Mouse (Mus musculus): ENCODE measurements around the gene Slc1a2. TPM values are rescaled to one million over a fixed set of nuclear protein-coding genes. Genes with fewer than 3 reads are reported as not detected.
A peak's percentile ranks its signal among the peaks of the same experiment; 100 is the strongest.

Slc1a2 gene
- polyA plus RNA-seq, 1 experiment from 2014 or later = 0.36 TPM

DNA sequence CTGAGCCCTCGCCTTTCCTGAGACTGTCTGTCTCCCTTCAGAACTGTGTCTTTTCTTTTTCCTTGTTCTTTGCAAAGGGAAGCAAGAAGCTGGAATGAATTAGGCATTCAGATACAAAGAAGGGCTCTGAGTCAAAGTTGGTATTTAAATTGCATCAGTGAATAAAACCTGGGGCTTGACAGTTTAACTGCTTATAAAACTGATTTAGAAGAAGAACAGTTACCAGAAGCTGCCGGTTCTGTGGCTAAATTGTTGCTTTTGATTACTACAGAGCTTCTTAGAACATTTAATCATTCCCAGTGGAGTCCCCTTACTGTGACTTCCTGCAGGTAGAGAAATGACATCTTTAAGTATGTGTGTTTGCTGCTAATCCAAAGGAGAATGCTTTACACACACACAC lies 16.1 kb downstream of the Slc1a2 start:
- H3K4me1 ChIP-seq (replicated peaks) = no peaks in the 10 kb centered on the region
- no peaks in the 10 kb centered on the region for H3K9me3 ChIP-seq
- H3K27me3 ChIP-seq (replicated peaks) = no peaks in the 10 kb centered on the region
- no peak overlapping the region for H3K4me2 ChIP-seq (replicated peaks)
- H3K4me3 ChIP-seq (replicated peaks) = no peak overlapping the region
- ATAC-seq = no peak
- H3K9ac ChIP-seq = no peak overlapping the region
- no peaks in the 10 kb centered on the region for H3K36me3 ChIP-seq
- 50% methylated on average over 2 of the region's 2 CpGs for WGBS
- H3K27ac ChIP-seq = no peak overlapping the region

DNA sequence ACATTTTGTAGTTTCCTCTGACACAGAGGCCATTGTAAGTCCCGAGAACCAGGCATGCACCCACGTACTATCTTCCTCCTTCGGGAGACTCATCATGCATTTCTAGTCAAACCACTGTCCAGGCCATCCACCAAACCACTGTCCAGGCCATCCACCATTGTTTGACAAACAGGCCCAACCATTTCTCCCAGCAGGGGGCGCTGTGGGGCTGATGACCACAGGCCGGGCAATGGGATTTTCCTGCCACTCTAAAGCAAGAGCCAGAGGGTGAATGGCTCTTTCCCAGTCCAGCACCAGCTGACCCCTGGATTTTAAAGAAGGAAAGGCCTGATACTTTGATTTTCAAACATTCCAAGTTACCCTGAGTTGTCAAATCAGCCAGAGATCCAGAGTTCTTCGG lies 16.8 kb downstream of the Slc1a2 start:
- Histone ChIP-seq H3K4me3 (replicated peaks) (no peak overlapping the region), H3K4me2 (replicated peaks) (no peak overlapping the region), H3K36me3 (no peaks in the 10 kb centered on the region), H3K9me3 (no peaks in the 10 kb centered on the region), H3K9ac (no peak overlapping the region), H3K27ac (no peak overlapping the region), H3K4me1 (replicated peaks) (no peaks in the 10 kb centered on the region), H3K27me3 (replicated peaks) (no peaks in the 10 kb centered on the region)
- WGBS = 76% methylated on average over 6 of the region's 6 CpGs
- no peak for ATAC-seq

DNA sequence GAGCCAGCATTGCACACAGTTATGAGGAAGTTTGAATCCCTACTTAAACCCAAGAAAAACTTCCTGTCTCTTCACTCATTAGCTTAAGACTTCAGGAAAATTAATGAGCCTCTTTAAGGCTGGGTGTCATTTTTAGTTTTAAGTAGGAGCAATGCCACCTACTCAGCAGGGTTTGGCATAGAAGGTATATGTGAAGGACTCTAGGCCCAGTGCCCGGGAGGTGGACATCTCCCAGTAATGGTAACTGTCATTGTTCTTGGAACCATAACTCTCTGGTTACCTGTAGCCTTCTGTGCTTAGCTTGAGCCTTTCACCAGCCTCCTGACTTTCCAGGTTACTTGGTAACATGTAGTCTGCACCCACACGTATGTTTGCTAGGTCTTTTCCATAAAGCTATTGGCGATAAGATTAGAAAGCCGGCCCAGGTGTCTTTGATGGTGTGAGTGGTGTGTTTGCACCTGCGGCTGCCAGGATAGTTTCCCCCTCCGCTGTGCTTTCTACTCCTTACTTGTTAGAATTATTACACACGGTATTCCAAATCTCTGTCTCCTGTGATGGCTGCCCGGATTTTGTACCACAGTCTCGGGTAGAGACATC lies 18.4 kb downstream of the Slc1a2 start:
- no peak for ATAC-seq

DNA sequence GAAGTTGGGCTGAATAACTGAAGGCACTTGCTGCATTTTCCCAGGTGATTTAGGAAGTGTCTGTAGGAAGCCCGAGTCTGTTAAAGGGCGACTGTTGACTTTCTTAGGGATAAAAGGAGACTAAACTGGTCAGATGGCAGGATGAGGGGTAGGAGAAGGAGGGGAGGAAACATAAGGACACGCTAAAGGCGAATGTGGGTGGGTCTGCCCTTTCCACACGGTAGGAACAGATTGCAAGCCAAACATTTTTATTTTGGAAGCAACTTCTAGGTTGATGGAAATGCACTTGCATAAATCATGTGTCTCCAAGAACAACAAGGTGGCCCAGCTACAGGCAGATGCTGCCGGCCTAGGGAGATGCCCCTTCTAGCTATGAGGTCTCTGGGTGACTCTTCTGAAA lies 18.9 kb downstream of the Slc1a2 start:
- ATAC-seq = no peak
- no peak overlapping the region for H3K27ac ChIP-seq
- H3K27me3 ChIP-seq (replicated peaks) = no peaks in the 10 kb centered on the region
- no peak overlapping the region for H3K4me2 ChIP-seq (replicated peaks)
- 73% methylated on average over 6 of the region's 6 CpGs for WGBS
- H3K9ac ChIP-seq = no peak overlapping the region
- no peaks in the 10 kb centered on the region for H3K4me1 ChIP-seq (replicated peaks)
- no peaks in the 10 kb centered on the region for H3K9me3 ChIP-seq
- no peak overlapping the region for H3K4me3 ChIP-seq (replicated peaks)
- no peaks in the 10 kb centered on the region for H3K36me3 ChIP-seq

More for the DNA sequence above, 18.4 kb downstream of the Slc1a2 start:
- Histone ChIP-seq H3K4me3 (replicated peaks) (no peak overlapping the region), H3K27me3 (replicated peaks) (no peaks in the 10 kb centered on the region), H3K9me3 (no peaks in the 10 kb centered on the region), H3K4me2 (replicated peaks) (no peak overlapping the region), H3K9ac (no peak overlapping the region), H3K4me1 (replicated peaks) (no peaks in the 10 kb centered on the region), H3K27ac (no peak overlapping the region), H3K36me3 (no peaks in the 10 kb centered on the region)
- 76% methylated on average over 9 of the region's 9 CpGs for WGBS

DNA sequence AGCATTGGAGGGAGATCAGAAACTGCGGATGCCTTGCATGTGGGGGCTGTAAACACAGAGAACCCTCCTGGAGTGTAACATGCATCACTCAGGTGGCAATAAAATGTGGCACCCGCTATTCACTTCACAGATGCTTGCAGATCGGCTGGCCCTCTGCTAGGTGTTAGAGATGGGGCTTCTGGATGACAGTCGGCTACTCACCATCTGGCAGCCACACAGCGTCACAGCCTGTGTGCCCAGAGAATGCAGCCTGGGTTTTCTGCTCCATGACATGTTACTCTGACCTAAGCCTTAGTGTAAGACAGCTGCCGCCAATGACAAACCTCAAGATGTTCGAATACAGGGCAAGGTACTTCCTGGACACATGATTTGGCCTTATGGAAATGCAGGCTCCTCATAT lies 22.9 kb downstream of the Slc1a2 start:
- no peak overlapping the region for H3K4me3 ChIP-seq (replicated peaks)
- H3K4me2 ChIP-seq (replicated peaks) = no peak overlapping the region
- no peaks in the 10 kb centered on the region for H3K4me1 ChIP-seq (replicated peaks)
- H3K27ac ChIP-seq = no peak overlapping the region
- ATAC-seq = no peak
- no peaks in the 10 kb centered on the region for H3K9me3 ChIP-seq
- 62% methylated on average over 7 of the region's 7 CpGs for WGBS
- H3K36me3 ChIP-seq = no peaks in the 10 kb centered on the region
- H3K9ac ChIP-seq = no peak overlapping the region
- no peaks in the 10 kb centered on the region for H3K27me3 ChIP-seq (replicated peaks)

DNA sequence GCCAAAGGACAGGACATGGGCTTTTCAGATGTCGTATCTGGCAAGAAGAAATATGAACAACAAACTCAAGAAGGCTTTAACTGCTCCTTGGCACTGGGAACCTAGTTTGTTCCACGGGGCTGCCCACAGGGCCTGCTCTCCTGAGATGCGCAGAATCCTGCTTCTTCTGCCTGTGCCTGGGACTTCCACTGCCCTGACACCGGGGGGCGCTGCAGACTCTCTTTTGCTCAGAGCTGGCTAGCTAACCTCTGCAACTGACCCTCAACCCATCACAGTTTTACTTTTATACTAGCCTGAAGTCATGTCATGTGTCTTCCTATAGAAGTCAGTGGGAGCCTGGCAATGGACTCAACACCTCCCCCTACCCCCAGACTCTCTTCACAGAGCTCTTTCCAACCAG lies 23.7 kb downstream of the Slc1a2 start:
- H3K36me3 ChIP-seq = no peaks in the 10 kb centered on the region
- no peak overlapping the region for H3K9ac ChIP-seq
- no peak overlapping the region for H3K27ac ChIP-seq
- no peak overlapping the region for H3K4me3 ChIP-seq (replicated peaks)
- H3K4me2 ChIP-seq (replicated peaks) = no peak overlapping the region
- ATAC-seq = no peak
- WGBS = 56% methylated on average over 5 of the region's 5 CpGs
- H3K4me1 ChIP-seq (replicated peaks) = no peaks in the 10 kb centered on the region
- H3K27me3 ChIP-seq (replicated peaks) = no peaks in the 10 kb centered on the region
- no peaks in the 10 kb centered on the region for H3K9me3 ChIP-seq

DNA sequence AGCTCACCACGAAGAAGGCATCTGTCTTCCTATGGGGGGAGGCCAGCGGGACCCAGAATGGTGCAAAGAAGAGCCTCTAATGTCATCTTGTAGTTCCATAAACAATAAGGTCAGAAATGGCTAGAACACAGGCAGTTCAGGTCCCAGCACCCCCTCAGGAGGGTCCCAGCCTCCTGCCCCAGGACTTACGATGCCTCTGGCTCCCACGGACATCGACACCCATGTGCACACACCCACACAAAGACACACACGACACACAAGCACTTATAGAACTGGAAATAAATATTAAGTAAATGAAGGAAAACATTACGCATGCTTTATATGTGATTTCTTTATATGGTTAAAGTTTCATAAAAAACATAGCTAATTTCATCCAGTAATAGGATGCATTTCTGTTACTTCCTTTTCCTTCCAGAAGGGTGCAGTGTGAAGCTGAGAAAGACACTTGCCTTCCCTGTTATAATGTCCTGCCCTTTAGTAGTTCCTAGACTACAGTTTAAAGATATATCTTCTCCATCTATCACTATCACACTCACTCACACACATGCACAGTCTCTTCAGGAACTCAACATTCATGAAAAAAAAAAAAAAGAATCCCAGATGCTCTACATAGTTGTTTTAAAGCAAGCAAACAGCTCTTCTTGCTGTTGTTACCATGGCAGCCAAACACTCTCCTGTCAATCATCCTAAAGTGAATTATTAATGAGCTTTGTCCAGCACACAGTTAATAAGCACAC lies 27.1 kb downstream of the Slc1a2 start:
- Histone ChIP-seq H3K27ac (no peak overlapping the region), H3K9ac (no peak overlapping the region), H3K4me3 (replicated peaks) (no peak overlapping the region), H3K4me2 (replicated peaks) (no peak overlapping the region), H3K9me3 (no peaks in the 10 kb centered on the region), H3K4me1 (replicated peaks) (no peaks in the 10 kb centered on the region), H3K27me3 (replicated peaks) (no peaks in the 10 kb centered on the region), H3K36me3 (no peaks in the 10 kb centered on the region)
- 87% methylated on average over 7 of the region's 7 CpGs for WGBS
- peak; percentile 36; the same call in 1 of the 2 replicates for ATAC-seq

DNA sequence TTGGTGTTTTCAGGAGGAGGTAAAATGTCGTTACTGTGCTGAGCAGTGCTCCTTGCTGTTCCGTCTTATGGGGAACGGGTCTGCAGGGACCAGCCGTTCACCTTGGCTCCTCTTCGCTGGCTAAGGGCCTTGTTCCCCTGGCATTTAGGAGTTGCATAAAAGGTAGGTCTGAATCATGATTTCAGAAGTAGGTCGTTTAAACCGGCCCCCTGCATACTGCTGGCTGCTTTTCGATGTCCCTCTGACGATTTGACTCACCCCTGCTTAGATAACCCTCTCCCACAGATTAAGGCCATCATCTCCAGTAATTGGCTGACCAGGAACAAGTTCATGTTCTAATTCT lies 27.6 kb downstream of the Slc1a2 start:
- H3K36me3 ChIP-seq = no peaks in the 10 kb centered on the region
- no peak overlapping the region for H3K4me2 ChIP-seq (replicated peaks)
- H3K9me3 ChIP-seq = no peaks in the 10 kb centered on the region
- H3K9ac ChIP-seq = no peak overlapping the region
- H3K27me3 ChIP-seq (replicated peaks) = no peaks in the 10 kb centered on the region
- ATAC-seq = no peak
- no peak overlapping the region for H3K4me3 ChIP-seq (replicated peaks)
- H3K4me1 ChIP-seq (replicated peaks) = no peaks in the 10 kb centered on the region
- H3K27ac ChIP-seq = no peak overlapping the region
- 70% methylated on average over 9 of the region's 9 CpGs for WGBS

DNA sequence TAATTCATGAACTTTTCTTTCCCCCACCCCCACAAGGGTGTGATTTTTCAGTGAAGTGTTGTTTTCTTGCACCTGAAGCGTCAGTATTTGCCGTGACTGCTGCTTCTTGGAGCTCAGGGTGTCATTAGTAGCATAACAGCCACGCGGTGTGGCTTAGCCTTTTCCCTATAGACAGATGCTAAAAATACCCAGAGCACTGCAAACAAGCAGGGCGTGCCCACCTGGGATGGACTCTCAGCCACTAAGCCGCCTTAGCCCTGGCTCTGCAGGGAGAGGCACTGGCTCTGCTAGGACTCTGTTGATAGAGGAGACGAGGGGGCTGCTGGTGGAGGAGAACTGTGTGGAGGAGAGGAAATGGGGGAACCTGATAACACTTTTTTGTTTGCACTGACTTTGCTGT lies 35.1 kb downstream of the Slc1a2 start:
- 51% methylated on average over 7 of the region's 7 CpGs for WGBS
- Histone ChIP-seq H3K27me3 (replicated peaks) (no peaks in the 10 kb centered on the region), H3K9ac (no peak overlapping the region), H3K4me1 (replicated peaks) (no peaks in the 10 kb centered on the region), H3K4me3 (replicated peaks) (no peak overlapping the region), H3K9me3 (no peaks in the 10 kb centered on the region), H3K4me2 (replicated peaks) (no peak overlapping the region), H3K36me3 (no peaks in the 10 kb centered on the region), H3K27ac (no peak overlapping the region)
- ATAC-seq = peak; percentile 67; the same call in 1 of the 2 replicates

DNA sequence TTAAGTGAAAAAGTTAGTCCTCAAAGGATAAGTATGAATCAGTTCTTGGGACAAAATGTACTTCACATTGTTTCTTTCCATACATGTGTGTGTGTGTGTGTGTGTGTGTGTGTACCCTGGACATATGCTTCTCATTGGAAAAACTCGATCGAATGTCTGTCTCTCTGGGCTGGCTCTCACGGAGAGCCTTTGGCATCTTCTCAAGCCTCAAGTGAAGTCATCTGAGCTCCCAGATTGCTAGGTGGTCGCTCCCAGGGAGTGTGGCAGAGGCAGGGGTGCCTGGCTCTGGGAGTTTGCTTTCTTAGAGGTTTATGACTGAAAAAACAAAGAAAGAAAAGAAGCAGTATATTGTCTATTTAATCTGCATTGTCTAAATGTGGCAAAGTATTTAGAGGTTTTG lies 36.3 kb downstream of the Slc1a2 start:
- H3K27ac ChIP-seq = no peak overlapping the region
- no peak for ATAC-seq
- 90% methylated on average over 4 of the region's 4 CpGs for WGBS
- H3K36me3 ChIP-seq = no peaks in the 10 kb centered on the region
- no peak overlapping the region for H3K4me2 ChIP-seq (replicated peaks)
- H3K27me3 ChIP-seq (replicated peaks) = no peaks in the 10 kb centered on the region
- no peak overlapping the region for H3K4me3 ChIP-seq (replicated peaks)
- no peaks in the 10 kb centered on the region for H3K4me1 ChIP-seq (replicated peaks)
- H3K9ac ChIP-seq = no peak overlapping the region
- H3K9me3 ChIP-seq = no peaks in the 10 kb centered on the region

DNA sequence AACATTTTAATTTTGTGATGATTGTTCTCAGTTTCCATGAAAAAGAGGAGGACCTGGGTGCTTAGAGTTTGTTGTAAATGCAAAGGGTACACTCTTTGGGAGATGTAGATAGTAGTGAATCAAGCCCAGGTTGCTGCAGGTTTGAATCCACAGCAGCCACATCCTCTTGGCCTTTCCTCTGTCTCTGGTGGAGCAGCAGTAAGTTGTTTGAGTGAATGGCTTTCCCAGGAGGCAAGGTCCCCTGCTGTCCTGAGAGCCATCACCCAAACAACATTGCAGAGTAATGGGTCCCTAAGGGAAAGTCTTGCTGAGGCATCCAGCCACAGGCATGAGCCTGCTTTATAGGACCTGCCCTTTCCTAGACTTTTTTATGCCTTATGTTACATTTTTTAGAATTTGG lies 37.1 kb downstream of the Slc1a2 start:
- Histone ChIP-seq H3K9ac (no peak overlapping the region), H3K27me3 (replicated peaks) (no peaks in the 10 kb centered on the region), H3K9me3 (no peaks in the 10 kb centered on the region), H3K27ac (no peak overlapping the region), H3K4me2 (replicated peaks) (no peak overlapping the region), H3K4me1 (replicated peaks) (no peaks in the 10 kb centered on the region), H3K36me3 (no peaks in the 10 kb centered on the region), H3K4me3 (replicated peaks) (no peak overlapping the region)
- ATAC-seq = no peak

DNA sequence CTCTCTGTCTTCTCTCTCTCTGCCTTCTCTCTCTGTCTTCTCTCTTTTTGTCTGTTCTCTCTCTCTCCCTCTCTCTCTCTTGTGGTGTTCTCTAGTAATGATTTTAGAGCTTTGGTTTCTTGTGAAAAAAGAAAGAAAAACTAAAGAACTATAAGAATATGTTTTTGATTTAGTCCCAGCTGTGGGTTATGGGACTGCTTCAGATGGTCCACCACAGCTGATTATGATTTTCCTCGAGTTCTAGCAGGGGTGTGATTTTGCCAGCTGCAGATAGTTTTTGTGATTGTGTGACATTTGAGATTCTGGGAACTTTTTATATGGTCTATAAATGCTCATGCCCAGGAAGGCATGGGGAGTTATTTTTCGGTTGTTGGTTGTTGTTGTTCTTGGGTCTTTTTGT lies 39.3 kb downstream of the Slc1a2 start:
- no peaks in the 10 kb centered on the region for H3K9me3 ChIP-seq

DNA sequence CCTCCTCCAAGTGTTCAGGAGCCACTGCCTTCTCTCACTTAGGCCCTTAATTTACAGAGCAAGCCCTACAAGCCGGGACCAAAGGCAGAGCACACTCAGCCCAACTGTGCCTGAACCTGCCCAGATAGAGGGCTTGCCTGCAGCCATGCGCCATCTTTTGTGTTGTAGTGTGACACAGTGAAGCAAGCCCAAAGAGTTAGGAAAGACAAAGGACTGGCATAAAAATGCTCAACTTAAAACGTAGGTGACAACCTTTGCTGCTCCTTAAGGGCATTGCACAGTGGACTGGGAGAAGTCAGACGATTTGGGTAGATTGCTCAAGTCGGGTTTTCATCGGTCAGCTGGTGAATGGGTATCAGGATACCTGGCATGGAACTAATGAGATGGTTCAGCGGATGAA lies 41.5 kb downstream of the Slc1a2 start:
- H3K27me3 ChIP-seq (replicated peaks) = no peaks in the 10 kb centered on the region
- 91% methylated on average over 7 of the region's 7 CpGs for WGBS
- ATAC-seq = no peak

More for the DNA sequence above, 39.3 kb downstream of the Slc1a2 start:
- Histone ChIP-seq H3K4me2 (replicated peaks) (no peak overlapping the region), H3K4me1 (replicated peaks) (no peaks in the 10 kb centered on the region), H3K4me3 (replicated peaks) (no peak overlapping the region), H3K36me3 (no peaks in the 10 kb centered on the region), H3K27me3 (replicated peaks) (no peaks in the 10 kb centered on the region), H3K9ac (no peak overlapping the region), H3K27ac (no peak overlapping the region)
- ATAC-seq = no peak
- 63% methylated on average over 2 of the region's 2 CpGs for WGBS

More for the DNA sequence above, 41.5 kb downstream of the Slc1a2 start:
- no peaks in the 10 kb centered on the region for H3K36me3 ChIP-seq
- no peak overlapping the region for H3K4me2 ChIP-seq (replicated peaks)
- no peaks in the 10 kb centered on the region for H3K9me3 ChIP-seq
- no peak overlapping the region for H3K27ac ChIP-seq
- no peaks in the 10 kb centered on the region for H3K4me1 ChIP-seq (replicated peaks)
- H3K4me3 ChIP-seq (replicated peaks) = no peak overlapping the region
- no peak overlapping the region for H3K9ac ChIP-seq

All from intestine, embryonic 15.5 days (tissue).